Mouse (Mus musculus) neural tube, embryonic 12.5 days (tissue): ENCODE data around the gene Ankrd24. TPM values are rescaled to one million over a fixed set of nuclear protein-coding genes. Genes with fewer than 3 reads are reported as not detected.
A peak's percentile ranks its signal among the peaks of the same experiment; 100 is the strongest.

Experiments used
- ATAC-seq: fragments of 200-750 bp; cut with Nextera tagmentation; 2 replicates; pipeline ENCODE4 v1.8.0; 2017; ENCODE audit warnings: low read depth, mild to moderate bottlenecking, moderate TSS enrichment, moderate library complexity; ENCODE audit not compliant: low FRiP score
- H3K27ac ChIP-seq: fragments of 300-500 bp; sonication (generic); 2 replicates; pipeline ENCODE4 v1.5.1; 2016
- H3K27me3 ChIP-seq: fragments of 300-500 bp; sonication (generic); replicated peaks from 2 replicates; pipeline ENCODE4 v1.6.1; 2016; ENCODE audit warnings: mild to moderate bottlenecking
- H3K36me3 ChIP-seq: fragments of 300-500 bp; sonication (generic); 2 replicates; pipeline ENCODE4 v1.6.1; 2016; ENCODE audit warnings: mild to moderate bottlenecking
- H3K4me1 ChIP-seq: fragments of 300-500 bp; sonication (generic); 2 replicates; pipeline ENCODE4 v1.6.1; 2016
- H3K4me2 ChIP-seq: fragments of 300-500 bp; sonication (generic); replicated peaks from 2 replicates; pipeline ENCODE4 v1.6.1; 2016; ENCODE audit warnings: mild to moderate bottlenecking
- H3K4me3 ChIP-seq: fragments of 300-500 bp; sonication (generic); 2 replicates; pipeline ENCODE4 v1.5.1; 2016
- H3K9ac ChIP-seq: fragments of 300-500 bp; sonication (generic); 2 replicates; pipeline ENCODE4 v1.6.1; 2016; ENCODE audit warnings: mild to moderate bottlenecking
- H3K9me3 ChIP-seq: fragments of 300-500 bp; sonication (generic); 2 replicates; pipeline ENCODE4 v1.6.1; 2016; ENCODE audit warnings: mild to moderate bottlenecking
- WGBS: fragments of 180-500 bp; shearing (Covaris S2); methylation state at CpG from one replicate; pipeline ENCODE4 v1.1.7; 2016; 5-methylcytosine and 5-hydroxymethylcytosine counted together
- polyA plus RNA-seq: library from polyadenylated mRNA; unstranded; fragments of >200 nt; fragmentation: Nextera tagmentation; extraction: Ambion mirVana; gene quantifications from 2 replicates; pipeline ENCODE4 v1.2.1, GENCODE M21; 2016

Gene Ankrd24
- polyA plus RNA-seq, 1 experiment from 2014 or later: 9.0 TPM

- Histone ChIP-seq H3K27ac (no peak overlapping the region), H3K27me3 (no peaks in the 10 kb centered on the region), H3K4me3 (no peak overlapping the region), H3K36me3 (peaks cover 3% of the 10 kb centered on the region; the same call in 1 of the 2 replicates), H3K4me1 (peaks cover 14% of the 10 kb centered on the region; the same call in 1 of the 2 replicates), H3K9ac (no peak overlapping the region), H3K9me3 (no peaks in the 10 kb centered on the region), H3K4me2 (no peak overlapping the region)
- no peak for ATAC-seq
- 95% methylated on average over 1 of the region's 1 CpGs for WGBS
Observed at GRCm38 (mm10) chr10:81608308-81608707, 20.0 kb upstream of the Ankrd24 start.

DNA sequence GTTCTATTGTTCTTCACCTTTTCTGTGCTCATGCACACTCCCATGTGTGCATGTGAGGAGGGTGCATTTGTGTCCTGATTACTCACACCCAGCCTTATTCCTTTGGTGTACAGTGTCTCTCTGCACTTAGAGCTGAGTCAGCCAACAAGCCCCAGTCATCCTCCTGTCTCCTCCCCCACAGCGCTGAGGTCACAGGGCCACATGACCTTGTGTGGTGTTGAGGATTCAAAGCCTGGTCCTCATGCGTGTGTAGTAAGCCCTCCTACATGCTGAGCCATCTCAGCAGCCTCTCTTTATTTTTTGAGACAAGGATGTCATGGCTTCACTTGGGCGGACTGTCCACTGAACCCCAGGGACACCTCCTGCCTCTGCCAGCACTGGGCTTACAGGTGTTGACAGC lies 15.6 kb upstream of the Ankrd24 start:
- 74% methylated on average over 3 of the region's 3 CpGs for WGBS
- Histone ChIP-seq H3K4me3 (no peak overlapping the region), H3K9ac (no peak overlapping the region), H3K27ac (no peak overlapping the region), H3K4me2 (no peak overlapping the region), H3K4me1 (peaks cover 6% of the 10 kb centered on the region; the same call in 1 of the 2 replicates), H3K36me3 (peaks cover 3% of the 10 kb centered on the region; the same call in 1 of the 2 replicates), H3K9me3 (no peaks in the 10 kb centered on the region), H3K27me3 (no peaks in the 10 kb centered on the region)
- ATAC-seq: no peak

DNA sequence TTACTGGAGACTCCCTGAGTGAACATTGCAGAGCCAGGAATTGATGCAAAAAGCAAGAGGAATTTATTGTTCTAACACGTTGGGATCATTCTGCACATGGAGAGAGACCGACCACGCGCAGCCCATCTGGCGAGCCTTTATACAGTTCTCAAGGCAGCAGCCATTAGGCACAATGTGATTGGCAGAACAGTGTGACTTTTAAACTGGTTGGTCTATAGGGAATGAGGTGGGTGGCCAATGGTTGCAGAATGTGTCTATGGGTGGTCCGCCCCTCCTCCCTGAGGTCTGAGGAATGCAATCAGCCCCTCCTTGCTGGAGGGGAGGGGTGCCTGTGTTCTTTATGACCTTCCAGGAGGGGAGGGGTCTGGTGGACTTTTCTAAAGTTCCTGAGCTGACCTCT lies 12.9 kb upstream of the Ankrd24 start:
- H3K4me2 ChIP-seq: no peak overlapping the region
- WGBS: 38% methylated on average over 6 of the region's 6 CpGs
- peaks cover 6% of the 10 kb centered on the region; the same call in 1 of the 2 replicates for H3K4me1 ChIP-seq
- H3K9me3 ChIP-seq: no peaks in the 10 kb centered on the region
- no peak for ATAC-seq
- H3K9ac ChIP-seq: no peak overlapping the region
- peaks cover 2% of the 10 kb centered on the region; the same call in 1 of the 2 replicates for H3K36me3 ChIP-seq
- no peak overlapping the region for H3K4me3 ChIP-seq
- H3K27ac ChIP-seq: no peak overlapping the region
- H3K27me3 ChIP-seq: no peaks in the 10 kb centered on the region

DNA sequence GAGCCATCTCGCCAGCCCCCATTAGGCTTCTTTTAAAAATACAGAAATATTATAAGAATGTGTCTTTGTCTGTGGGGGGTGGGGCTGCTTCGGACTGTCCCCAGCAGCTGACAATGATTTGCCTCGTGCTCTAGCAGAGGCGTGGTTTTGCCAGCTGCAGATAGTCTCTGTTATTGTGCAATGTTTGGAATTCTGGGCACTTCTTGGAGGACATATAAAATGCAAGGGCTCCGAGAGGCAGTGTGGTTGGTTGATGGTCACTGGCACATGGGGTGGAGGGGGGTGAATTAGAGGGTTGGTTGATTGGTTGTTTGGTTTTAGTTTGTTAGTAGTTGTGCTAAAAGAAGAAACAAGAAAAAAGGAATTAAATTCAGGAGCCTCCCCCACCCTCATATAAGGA lies 8.4 kb upstream of the Ankrd24 start:
- Histone ChIP-seq H3K4me1 (peaks cover 6% of the 10 kb centered on the region; the same call in 1 of the 2 replicates), H3K9me3 (no peaks in the 10 kb centered on the region), H3K27me3 (no peaks in the 10 kb centered on the region), H3K27ac (no peak overlapping the region), H3K4me2 (no peak overlapping the region), H3K36me3 (peaks cover 41% of the 10 kb centered on the region), H3K4me3 (no peak overlapping the region), H3K9ac (no peak overlapping the region)
- no peak for ATAC-seq
- WGBS: 90% methylated on average over 5 of the region's 5 CpGs

- Histone ChIP-seq H3K4me3 (no peak overlapping the region), H3K36me3 (peaks cover 49% of the 10 kb centered on the region), H3K4me2 (no peak overlapping the region), H3K9me3 (no peaks in the 10 kb centered on the region), H3K9ac (no peak overlapping the region), H3K4me1 (no peaks in the 10 kb centered on the region), H3K27ac (no peak overlapping the region), H3K27me3 (no peaks in the 10 kb centered on the region)
- WGBS: 51% methylated on average over 9 of the region's 9 CpGs
- no peak for ATAC-seq
Observed at GRCm38 (mm10) chr10:81620786-81621185, 7.6 kb upstream of the Ankrd24 start.

DNA sequence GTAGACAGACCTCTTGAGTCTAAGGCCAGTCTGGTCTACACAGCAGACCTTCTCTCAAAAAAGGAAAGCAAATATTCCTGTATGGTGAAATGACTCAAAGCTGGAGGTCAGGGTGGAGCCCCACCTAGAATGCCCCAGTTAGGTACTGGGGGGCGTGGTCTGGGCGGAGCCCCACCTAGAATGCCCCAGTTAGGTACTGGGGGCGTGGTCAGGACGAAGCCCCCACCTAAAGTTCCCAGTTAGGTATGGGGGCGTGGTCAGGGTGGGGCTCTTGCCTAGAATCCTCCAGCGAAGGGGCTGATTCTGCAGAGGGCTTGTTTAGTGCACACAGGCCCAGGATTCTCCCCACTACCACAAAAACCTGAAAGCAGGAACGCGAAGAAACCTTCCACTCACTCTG lies 4.9 kb upstream of the Ankrd24 start:
- no peak overlapping the region for H3K4me2 ChIP-seq
- H3K4me1 ChIP-seq: peaks cover 19% of the 10 kb centered on the region
- WGBS: 59% methylated on average over 8 of the region's 8 CpGs
- no peaks in the 10 kb centered on the region for H3K9me3 ChIP-seq
- no peak for ATAC-seq
- no peak overlapping the region for H3K27ac ChIP-seq
- no peak overlapping the region for H3K9ac ChIP-seq
- H3K4me3 ChIP-seq: no peak overlapping the region
- peaks cover 50% of the 10 kb centered on the region for H3K36me3 ChIP-seq
- H3K27me3 ChIP-seq: no peaks in the 10 kb centered on the region

GRCm38 (mm10) chr10:81626101-81626993 lies 2.0 kb upstream of the Ankrd24 start:
- Histone ChIP-seq H3K4me1 (peaks cover 19% of the 10 kb centered on the region), H3K4me2 (peak overlapping the region; percentile 76), H3K27ac (no peak overlapping the region), H3K9ac (peak overlapping the region; percentile 77), H3K36me3 (peaks cover 43% of the 10 kb centered on the region), H3K27me3 (no peaks in the 10 kb centered on the region; the same call in 1 of the 2 replicates), H3K4me3 (peak overlapping the region; percentile 72), H3K9me3 (no peaks in the 10 kb centered on the region)
- 89% methylated on average over 22 of the region's 22 CpGs for WGBS
- peak; percentile 18 for ATAC-seq

DNA sequence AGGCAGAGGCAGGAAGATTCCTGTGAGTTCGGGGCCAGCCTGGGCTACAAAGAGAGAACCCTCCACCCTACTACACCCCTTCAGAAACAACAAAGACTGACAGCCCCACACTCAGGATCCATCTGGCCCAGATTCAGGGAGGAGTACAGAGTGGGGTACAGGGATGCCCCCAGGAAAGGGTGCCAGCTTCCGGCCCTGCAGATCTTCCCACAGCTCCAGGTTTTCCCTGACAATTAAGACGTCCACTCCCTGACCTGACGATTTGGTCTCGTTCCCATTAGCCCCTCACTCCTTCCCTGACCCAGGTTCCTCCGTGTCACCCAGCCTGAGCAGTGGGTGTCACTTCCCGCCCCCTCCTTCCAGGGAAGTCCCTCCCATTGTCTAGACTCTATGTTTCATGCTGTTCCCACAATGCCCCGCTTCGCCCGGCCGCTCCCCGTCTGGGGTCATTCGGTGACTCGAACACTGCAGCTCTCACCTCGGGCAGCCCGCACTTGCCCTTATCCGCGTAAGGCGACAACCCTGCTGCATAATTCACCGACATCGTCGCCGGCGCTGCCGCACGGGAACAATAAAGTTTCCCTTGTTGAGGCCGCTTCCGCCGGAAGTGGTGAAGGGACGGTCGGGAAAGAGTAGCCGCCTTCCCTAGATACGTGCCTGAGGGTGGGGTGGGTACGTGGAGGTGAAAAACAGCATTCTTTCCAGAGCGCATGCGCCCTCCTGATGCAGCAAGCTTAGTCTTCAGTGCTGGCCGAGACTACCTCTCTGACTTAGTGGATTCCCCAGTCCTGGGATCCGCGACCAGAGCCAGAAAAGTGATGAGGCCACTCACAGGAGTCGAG lies 1.1 kb upstream of the Ankrd24 start, which contains the start of gene Sirt6:
Sirt6 (minus strand) TSS at position 804 of the 842 bp plus-strand sequence.
- WGBS: 5% methylated on average over 40 of the region's 40 CpGs
- peak within 1 kb of the TSS; percentile 72 for H3K4me3 ChIP-seq
- no peaks in the 10 kb centered on the region; the same call in 1 of the 2 replicates for H3K27me3 ChIP-seq
- H3K27ac ChIP-seq: peak within 1 kb of the TSS; percentile 68; the same call in 1 of the 2 replicates
- H3K36me3 ChIP-seq: peaks cover 36% of the 10 kb centered on the region
- peak within 1 kb of the TSS; percentile 76 for H3K4me2 ChIP-seq
- peak within 1 kb of the TSS; percentile 77 for H3K9ac ChIP-seq
- H3K4me1 ChIP-seq: peaks cover 19% of the 10 kb centered on the region
- no peaks in the 10 kb centered on the region for H3K9me3 ChIP-seq
- ATAC-seq: peak; percentile 92

DNA sequence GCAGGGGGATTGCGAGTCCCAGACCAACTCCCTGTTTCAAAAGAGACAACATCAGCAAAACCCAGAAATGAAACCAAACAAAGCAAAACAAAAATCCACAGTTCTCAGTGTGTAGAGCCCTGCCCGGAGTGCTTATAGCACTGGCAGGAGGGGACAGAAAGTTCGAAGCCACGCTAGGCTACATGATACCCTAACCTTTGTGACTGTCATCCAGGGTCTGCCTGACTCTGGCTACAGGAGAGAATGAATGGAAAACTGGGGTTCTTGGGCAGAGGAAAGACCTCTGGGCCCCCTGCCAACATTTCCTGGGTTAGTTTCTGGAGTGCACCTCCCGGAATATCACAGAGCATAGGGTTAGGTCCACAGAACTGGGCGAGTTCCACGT lies 512 bp upstream of the Ankrd24 start:
- WGBS: 61% methylated on average over 7 of the region's 7 CpGs
- Histone ChIP-seq H3K4me1 (peaks cover 19% of the 10 kb centered on the region), H3K27me3 (no peaks in the 10 kb centered on the region; the same call in 1 of the 2 replicates), H3K9ac (peak overlapping the region; percentile 77), H3K4me2 (peak overlapping the region; percentile 76), H3K36me3 (peaks cover 30% of the 10 kb centered on the region), H3K4me3 (peak overlapping the region; percentile 72), H3K27ac (peak overlapping the region; percentile 57; the same call in 1 of the 2 replicates), H3K9me3 (no peaks in the 10 kb centered on the region)
- peak; percentile 25 for ATAC-seq

DNA sequence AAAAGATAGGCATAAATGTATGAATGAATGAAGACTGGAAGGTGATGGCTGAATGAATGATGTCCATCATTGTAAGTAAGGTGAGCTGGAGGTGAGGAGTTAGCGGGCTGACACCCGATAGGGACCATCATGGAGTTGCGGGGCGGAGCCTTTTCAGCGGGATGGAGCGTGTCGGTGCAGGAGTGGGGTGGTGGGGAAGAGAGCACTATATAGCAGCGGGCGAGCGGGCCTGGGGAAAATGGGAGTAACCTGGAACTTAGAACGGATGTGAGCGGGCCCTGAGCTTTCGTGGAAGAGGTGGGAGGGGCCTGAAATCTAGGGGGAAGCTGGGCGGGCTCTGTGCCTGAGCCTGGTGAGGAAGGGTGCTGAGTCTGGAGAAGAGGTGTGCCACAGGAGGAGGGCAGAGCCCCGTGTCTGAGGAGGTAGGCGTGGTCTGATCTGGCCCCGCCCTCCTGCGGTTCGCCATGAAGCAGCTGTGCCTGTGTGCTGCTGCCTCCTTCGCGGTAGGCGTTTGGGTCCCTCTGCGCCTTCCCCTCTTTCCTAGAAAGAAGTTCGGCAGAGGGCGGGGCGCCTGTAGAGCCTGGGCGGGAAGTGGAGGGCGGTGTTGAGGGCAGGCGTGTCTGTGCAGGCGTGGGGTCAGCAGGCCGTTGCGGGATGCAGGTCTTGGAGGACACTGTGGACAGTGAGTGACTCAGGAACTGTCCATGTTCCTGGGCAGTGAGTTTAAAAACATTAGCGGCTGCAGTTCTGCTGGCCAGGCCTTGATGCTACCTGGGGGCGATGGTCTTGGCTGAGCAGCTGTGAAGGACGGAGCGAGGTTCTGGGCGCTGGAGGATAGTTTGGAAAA lies 5.1 kb downstream of the Ankrd24 start:
- no peaks in the 10 kb centered on the region for H3K36me3 ChIP-seq
- H3K9ac ChIP-seq: peak overlapping the region; percentile 56
- no peak overlapping the region for H3K27ac ChIP-seq
- H3K4me3 ChIP-seq: peak overlapping the region; percentile 38
- ATAC-seq: peak; percentile 89
- H3K27me3 ChIP-seq: no peaks in the 10 kb centered on the region; the same call in 1 of the 2 replicates
- 4% methylated on average over 37 of the region's 37 CpGs for WGBS
- peaks cover 10% of the 10 kb centered on the region for H3K4me1 ChIP-seq
- H3K9me3 ChIP-seq: no peaks in the 10 kb centered on the region
- peak overlapping the region; percentile 71 for H3K4me2 ChIP-seq

DNA sequence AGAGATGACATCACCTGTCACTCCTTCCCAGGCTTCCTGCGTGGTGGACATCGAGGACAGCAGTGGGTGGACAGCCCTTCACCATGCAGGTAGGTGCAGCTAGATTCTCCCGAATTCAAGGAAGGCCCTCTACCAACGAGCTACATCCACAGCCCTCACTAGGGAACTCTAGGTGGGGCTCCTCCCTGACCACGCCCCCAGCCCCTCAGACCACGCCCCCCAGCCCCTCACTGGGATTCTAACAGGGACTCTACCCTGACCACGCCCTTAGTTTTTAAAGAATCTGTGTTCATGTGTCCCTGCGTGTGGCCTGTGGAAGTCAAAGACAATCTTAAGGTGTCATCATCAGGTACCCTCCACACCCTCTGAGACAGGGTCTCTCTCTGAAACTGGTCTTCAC lies 8.0 kb downstream of the Ankrd24 start:
- Histone ChIP-seq H3K27ac (no peak overlapping the region), H3K9me3 (no peaks in the 10 kb centered on the region), H3K4me1 (peaks cover 10% of the 10 kb centered on the region), H3K4me2 (no peak overlapping the region), H3K9ac (no peak overlapping the region), H3K27me3 (no peaks in the 10 kb centered on the region; the same call in 1 of the 2 replicates), H3K4me3 (no peak overlapping the region), H3K36me3 (no peaks in the 10 kb centered on the region)
- WGBS: 25% methylated on average over 8 of the region's 8 CpGs
- no peak for ATAC-seq
